Mouse (Mus musculus) liver, embryonic 12.5 days (tissue): ENCODE measurements around the gene Gm49416. TPM values are rescaled to one million over a fixed set of nuclear protein-coding genes. Genes with fewer than 3 reads are reported as not detected.

Experiments used
- microRNA-seq: library from miRNA; unstranded; fragments of <30 nt; microRNA quantifications from one replicate; pipeline ENCODE4, GENCODE M21; 2017
- polyA plus RNA-seq: library from polyadenylated mRNA; unstranded; fragments of >200 nt; fragmentation: Nextera tagmentation; extraction: Ambion mirVana; gene quantifications from 2 replicates; pipeline ENCODE4 v1.2.1, GENCODE M21; 2016

The Gm49416 gene
- polyA plus RNA-seq, 1 experiment from 2014 or later: not detected

Small RNAs within 50 kb of the gene (microRNA-seq; reads per million reads assigned to microRNA genes)
- 1.4 reads per million for gene Mir5136

Other genes starting within 250 kb of the Gm49416 start
- gene Chrm1, start 225.1 kb upstream of the Gm49416 start, polyA plus RNA-seq: not detected in 2 replicates
- gene Slc3a2, start 165.6 kb upstream of the Gm49416 start, polyA plus RNA-seq: 133 and 141 TPM in 2 replicates
- gene Wdr74, start 153.1 kb upstream of the Gm49416 start, polyA plus RNA-seq: 87.1 and 95.9 TPM in 2 replicates
- gene 1700092M07Rik, start 148.2 kb upstream of the Gm49416 start, polyA plus RNA-seq: 2.1 and 2.3 TPM in 2 replicates
- gene Stx5a, start 147.5 kb upstream of the Gm49416 start, polyA plus RNA-seq: 56.2 and 58.4 TPM in 2 replicates
- 116 and 130 TPM in 2 replicates for gene Nxf1, start 131.9 kb upstream of the Gm49416 start, polyA plus RNA-seq
- gene Tmem223, start 117.9 kb upstream of the Gm49416 start, polyA plus RNA-seq: 77.4 and 80.0 TPM in 2 replicates
- gene Tmem179b, start 114.5 kb upstream of the Gm49416 start, polyA plus RNA-seq: 99.1 and 104 TPM in 2 replicates
- gene Taf6l, start 102.5 kb upstream of the Gm49416 start, polyA plus RNA-seq: 21.8 and 23.1 TPM in 2 replicates
- 105 and 110 TPM in 2 replicates for gene Polr2g, start 90.3 kb upstream of the Gm49416 start, polyA plus RNA-seq
- gene Zbtb3, start 86.4 kb upstream of the Gm49416 start, polyA plus RNA-seq: 2.3 and 2.8 TPM in 2 replicates
- gene Ttc9c, start 69.6 kb upstream of the Gm49416 start, polyA plus RNA-seq: 29.6 and 31.6 TPM in 2 replicates
- gene Hnrnpul2, start 68.9 kb upstream of the Gm49416 start, polyA plus RNA-seq: 3.5 and 3.6 TPM in 2 replicates
- gene AC129217.1, start 59.2 kb upstream of the Gm49416 start, polyA plus RNA-seq: 0.26 TPM in 1 of 2 replicates, not detected in the other
- gene Bscl2, start 51.5 kb upstream of the Gm49416 start, polyA plus RNA-seq: 37.0 and 45.2 TPM in 2 replicates
- gene Gng3, start 49.7 kb upstream of the Gm49416 start, polyA plus RNA-seq: 0.62 and 0.65 TPM in 2 replicates
- 0.11 TPM in 1 of 2 replicates, not detected in the other for gene Lrrn4cl, start 38.2 kb upstream of the Gm49416 start, polyA plus RNA-seq
- gene Ubxn1, start 17.4 kb upstream of the Gm49416 start, polyA plus RNA-seq: 133 and 135 TPM in 2 replicates
- gene Uqcc3, start 8.0 kb upstream of the Gm49416 start, polyA plus RNA-seq: 40.6 and 43.4 TPM in 2 replicates
- 76.1 and 80.4 TPM in 2 replicates for gene Lbhd1, start 5.2 kb upstream of the Gm49416 start, polyA plus RNA-seq
- not detected in 2 replicates for gene Gm49403, start 5.0 kb upstream of the Gm49416 start, polyA plus RNA-seq
- 107 and 111 TPM in 2 replicates for gene 1810009A15Rik, start 73 bp upstream of the Gm49416 start, polyA plus RNA-seq
- 39.9 and 40.8 TPM in 2 replicates for gene Ints5, start 4.1 kb downstream of the Gm49416 start, polyA plus RNA-seq
- gene Ganab, start 9.1 kb downstream of the Gm49416 start, polyA plus RNA-seq: 61.9 TPM in 2 replicates
- gene B3gat3, start 31.4 kb downstream of the Gm49416 start, polyA plus RNA-seq: 28.4 and 31.7 TPM in 2 replicates
- gene Rom1, start 40.4 kb downstream of the Gm49416 start, polyA plus RNA-seq: 3.0 and 3.4 TPM in 2 replicates
- 21.3 and 23.0 TPM in 2 replicates for gene Eml3, start 40.6 kb downstream of the Gm49416 start, polyA plus RNA-seq
- gene Mta2, start 52.9 kb downstream of the Gm49416 start, polyA plus RNA-seq: 138 and 140 TPM in 2 replicates
- 26.0 and 27.7 TPM in 2 replicates for gene Tut1, start 64.9 kb downstream of the Gm49416 start, polyA plus RNA-seq
- gene Eef1g, start 78.1 kb downstream of the Gm49416 start, polyA plus RNA-seq: 358 and 366 TPM in 2 replicates
- gene Ahnak, start 100.4 kb downstream of the Gm49416 start, polyA plus RNA-seq: 1.8 and 2.0 TPM in 2 replicates
- not detected in 2 replicates for gene Scgb1a1, start 199.0 kb downstream of the Gm49416 start, polyA plus RNA-seq
- 13.2 and 13.6 TPM in 2 replicates for gene Asrgl1, start 246.7 kb downstream of the Gm49416 start, polyA plus RNA-seq